ENCODE assay signal across 7 mouse cellular contexts in the genomic region with DNA sequence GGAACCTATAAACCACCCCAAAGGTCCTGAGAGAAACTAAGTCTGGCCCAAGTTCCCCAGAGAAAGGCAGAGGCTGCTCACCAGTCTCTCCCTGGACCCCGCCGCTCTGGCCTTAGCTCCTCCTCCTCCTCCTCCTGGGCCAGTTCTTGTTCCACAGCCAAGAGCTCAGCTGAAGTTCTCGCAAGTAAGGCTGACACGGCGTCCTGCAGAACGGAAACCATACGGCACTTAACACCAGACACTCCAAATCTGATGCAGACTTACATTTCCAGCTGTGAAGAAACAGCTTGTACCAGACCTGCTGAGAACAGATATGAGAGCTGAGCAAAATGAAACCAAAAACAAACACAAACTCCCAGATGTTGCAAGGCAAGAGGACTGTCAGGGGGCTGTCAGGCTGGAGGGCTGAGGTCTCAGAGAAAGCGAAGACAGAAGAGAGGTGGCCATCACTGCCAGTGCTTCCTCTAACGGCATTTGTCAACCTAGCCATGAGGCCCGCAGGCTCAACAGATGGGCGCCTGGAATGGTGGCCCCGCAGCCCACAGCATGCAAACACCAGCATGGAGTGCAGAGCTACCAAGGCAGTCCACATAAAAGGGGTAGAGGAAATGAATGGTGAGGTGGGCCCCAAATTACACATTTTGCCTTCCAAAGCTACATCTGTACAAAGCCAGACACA. TPM values are rescaled to one million over a fixed set of nuclear protein-coding genes. Genes with fewer than 3 reads are reported as not detected.
DNase-seq lines count a peak whose midpoint lies in the region; ATAC-seq and TF ChIP-seq lines count a peak whose summit lies in the region.

No protein-coding gene starts in this region.

- H3K79me2 ChIP-seq in myocyte (ENCODE audit: control insufficient read depth, insufficient read depth) = no peaks in the 10 kb centered on the region

- no peaks in the 10 kb centered on the region for H3K4me1 ChIP-seq in midbrain, postnatal 0 days (ENCODE audit: insufficient read depth, low read length)
- no peaks in the 10 kb centered on the region for H3K4me1 ChIP-seq in midbrain, embryonic 14.5 days (ENCODE audit: control insufficient read depth, insufficient read depth, low read length)
- H3K4me1 ChIP-seq in embryonic fibroblast, embryonic 13.5 days (ENCODE audit: control insufficient read depth, insufficient read depth, low read length) = peaks cover 11% of the 10 kb centered on the region
- peaks cover 18% of the 10 kb centered on the region for H3K4me1 ChIP-seq in heart, embryonic 15.5 days (replicated peaks)
- peaks cover 23% of the 10 kb centered on the region for H3K4me1 ChIP-seq in limb, embryonic 13.5 days

- no peak for ATAC-seq in midbrain, postnatal 0 days (ENCODE audit: low FRiP score)
- no peak for ATAC-seq in midbrain, embryonic 14.5 days (ENCODE audit: low FRiP score, low TSS enrichment)
- ATAC-seq in heart, embryonic 15.5 days (replicated peaks; ENCODE audit: insufficient number of reproducible peaks, insufficient read depth, low FRiP score, low read depth) = peak; percentile 45; the same call in 1 of the 2 replicates
- ATAC-seq in limb, embryonic 13.5 days (ENCODE audit: low FRiP score, low read depth) = peak; percentile 82
- no peak for ATAC-seq in activated CD4-positive, CD25-positive, alpha-beta regulatory T cell, adult 4 months

- no peak overlapping the region for H3K9ac ChIP-seq in midbrain, postnatal 0 days (replicated peaks; ENCODE audit: low read length, poor library complexity, severe bottlenecking)
- no peak overlapping the region for H3K9ac ChIP-seq in midbrain, embryonic 14.5 days (replicated peaks; ENCODE audit: low read length)
- no peak overlapping the region for H3K9ac ChIP-seq in heart, embryonic 15.5 days
- peak overlapping the region; percentile 40 for H3K9ac ChIP-seq in limb, embryonic 13.5 days

- H3K27me3 ChIP-seq in midbrain, postnatal 0 days (ENCODE audit: insufficient read depth, low read length) = no peaks in the 10 kb centered on the region
- no peaks in the 10 kb centered on the region for H3K27me3 ChIP-seq in midbrain, embryonic 14.5 days (ENCODE audit: control insufficient read depth, insufficient read depth, low read length)
- H3K27me3 ChIP-seq in heart, embryonic 15.5 days = no peaks in the 10 kb centered on the region
- no peaks in the 10 kb centered on the region for H3K27me3 ChIP-seq in limb, embryonic 13.5 days
- no peaks in the 10 kb centered on the region for H3K27me3 ChIP-seq in myocyte (ENCODE audit: control insufficient read depth, insufficient read depth, insufficient read length)

- DNase-seq in midbrain, postnatal 0 days (ENCODE audit: low spot score) = peak; percentile 33
- DNase-seq in midbrain, embryonic 14.5 days = no peak

- no peak overlapping the region for H3K27ac ChIP-seq in midbrain, postnatal 0 days (ENCODE audit: low read depth, low read length)
- H3K27ac ChIP-seq in midbrain, embryonic 14.5 days (replicated peaks; ENCODE audit: low read depth, low read length) = no peak overlapping the region
- peak overlapping the region; percentile 30 for H3K27ac ChIP-seq in embryonic fibroblast, embryonic 13.5 days (ENCODE audit: insufficient read depth, low read length)
- peak overlapping the region; percentile 72 for H3K27ac ChIP-seq in heart, embryonic 15.5 days
- H3K27ac ChIP-seq in limb, embryonic 13.5 days = peak overlapping the region; percentile 91

- no peak overlapping the region for H3ac ChIP-seq in myocyte (ENCODE audit: control insufficient read depth, insufficient read length)

- WGBS in midbrain, postnatal 0 days = 77% methylated on average over 12 of the region's 12 CpGs
- 82% methylated on average over 12 of the region's 12 CpGs for WGBS in midbrain, embryonic 14.5 days
- WGBS in heart, embryonic 15.5 days = 38% methylated on average over 12 of the region's 12 CpGs
- 27% methylated on average over 12 of the region's 12 CpGs for WGBS in limb, embryonic 13.5 days

- H3K9me3 ChIP-seq in midbrain, postnatal 0 days (ENCODE audit: low read length) = no peaks in the 10 kb centered on the region
- no peaks in the 10 kb centered on the region for H3K9me3 ChIP-seq in midbrain, embryonic 14.5 days (ENCODE audit: control insufficient read depth, low read length)
- no peaks in the 10 kb centered on the region for H3K9me3 ChIP-seq in heart, embryonic 15.5 days (replicated peaks)
- H3K9me3 ChIP-seq in limb, embryonic 13.5 days = no peaks in the 10 kb centered on the region

- H3K36me3 ChIP-seq in midbrain, postnatal 0 days (ENCODE audit: insufficient read depth, low read length) = peaks cover 17% of the 10 kb centered on the region
- peaks cover 15% of the 10 kb centered on the region; the same call in 1 of the 2 replicates for H3K36me3 ChIP-seq in midbrain, embryonic 14.5 days (ENCODE audit: control insufficient read depth, insufficient read depth, low read length)
- peaks cover 58% of the 10 kb centered on the region for H3K36me3 ChIP-seq in heart, embryonic 15.5 days
- H3K36me3 ChIP-seq in limb, embryonic 13.5 days = peaks cover 65% of the 10 kb centered on the region
- H3K36me3 ChIP-seq in myocyte (ENCODE audit: control insufficient read depth, insufficient read depth) = peaks cover 22% of the 10 kb centered on the region

- no peak for TF ChIP-seq CTCF in midbrain, postnatal 0 days (IDR thresholded peaks at IDR 0.05)
- TF ChIP-seq CTCF in embryonic fibroblast, embryonic 13.5 days (IDR thresholded peaks at IDR 0.05; ENCODE audit: borderline replicate concordance, insufficient read depth, low read length) = no peak

- no peak overlapping the region for H3K4me2 ChIP-seq in midbrain, postnatal 0 days (ENCODE audit: low read depth, low read length, poor library complexity, severe bottlenecking)
- no peak overlapping the region for H3K4me2 ChIP-seq in midbrain, embryonic 14.5 days (ENCODE audit: low read length)
- H3K4me2 ChIP-seq in heart, embryonic 15.5 days = peak overlapping the region; percentile 53
- peak overlapping the region; percentile 59 for H3K4me2 ChIP-seq in limb, embryonic 13.5 days (replicated peaks)
- H3K4me2 ChIP-seq in myocyte (ENCODE audit: low read depth) = peak overlapping the region; percentile 32

- no peak overlapping the region for H3K4me3 ChIP-seq in midbrain, postnatal 0 days (ENCODE audit: low read depth, low read length)
- H3K4me3 ChIP-seq in midbrain, embryonic 14.5 days (replicated peaks; ENCODE audit: low read depth, low read length) = no peak overlapping the region
- no peak overlapping the region for H3K4me3 ChIP-seq in embryonic fibroblast, embryonic 13.5 days (ENCODE audit: insufficient read depth, low read length)
- peak overlapping the region; percentile 26 for H3K4me3 ChIP-seq in heart, embryonic 15.5 days
- H3K4me3 ChIP-seq in limb, embryonic 13.5 days = peak overlapping the region; percentile 16
- H3K4me3 ChIP-seq in myocyte = no peak overlapping the region

- no peak for TF ChIP-seq POLR2A in embryonic fibroblast, embryonic 13.5 days (IDR thresholded peaks at IDR 0.05; ENCODE audit: low read depth, low read length)
- TF ChIP-seq POLR2A in myocyte (IDR thresholded peaks at IDR 0.05; ENCODE audit: insufficient read length, low read depth) = no peak

TF ChIP-seq in myocyte, 11 proteins besides CTCF, POLR2A, EP300 and RAD21:
- TF ChIP-seq MYOD1 (IDR thresholded peaks at IDR 0.05; ENCODE audit: control insufficient read depth in 1 of 3, insufficient read length in 2 of 3, low read depth in 2 of 3) (no peak), SRF (IDR thresholded peaks at IDR 0.05; ENCODE audit: control insufficient read depth, insufficient read length, low read depth) (no peak)

RNA-seq across cellular contexts. Expression of gene Cldn22, which starts 27.7 kb away (rescaled TPM):
- not detected in 2 replicates for total RNA-seq in midbrain, postnatal 0 days (2014; rRNA removed)
- not detected in 2 replicates for polyA plus RNA-seq in midbrain, postnatal 0 days (2015; fragmentation: Nextera tagmentation; extraction: Ambion mirVana)
- not detected in 2 replicates for polyA plus RNA-seq in midbrain, embryonic 14.5 days (2014; fragmentation: Nextera tagmentation; extraction: Ambion mirVana)
- polyA plus RNA-seq in embryonic fibroblast, embryonic 13.5 days (2011; ENCODE audit: insufficient read length, low read depth, missing spikeins) = not detected in 2 replicates
- polyA plus RNA-seq in heart, embryonic 15.5 days (2015; fragmentation: Nextera tagmentation; extraction: Ambion mirVana) = not detected in 2 replicates
- polyA plus RNA-seq in limb, embryonic 13.5 days (2015; fragmentation: Nextera tagmentation; extraction: Ambion mirVana) = not detected in 2 replicates
- polyA plus RNA-seq in myocyte (2012; fragmentation: generic; extraction: Trizol) = not detected
- polyA plus RNA-seq in activated CD4-positive, CD25-positive, alpha-beta regulatory T cell, adult 4 months (2017; shearing (Covaris generic)) = under 1 TPM in 1 of 2 experiments, not detected in 1; 0.89 TPM

RNA-seq across cellular contexts. Expression of gene Cldn24, which starts 30.0 kb away (rescaled TPM):
- not detected in 2 replicates for total RNA-seq in midbrain, postnatal 0 days (2014; rRNA removed)
- not detected in 2 replicates for polyA plus RNA-seq in midbrain, postnatal 0 days (2015; fragmentation: Nextera tagmentation; extraction: Ambion mirVana)
- polyA plus RNA-seq in midbrain, embryonic 14.5 days (2014; fragmentation: Nextera tagmentation; extraction: Ambion mirVana) = not detected in 2 replicates
- not detected in 2 replicates for polyA plus RNA-seq in embryonic fibroblast, embryonic 13.5 days (2011; ENCODE audit: insufficient read length, low read depth, missing spikeins)
- not detected in 2 replicates for polyA plus RNA-seq in heart, embryonic 15.5 days (2015; fragmentation: Nextera tagmentation; extraction: Ambion mirVana)
- polyA plus RNA-seq in limb, embryonic 13.5 days (2015; fragmentation: Nextera tagmentation; extraction: Ambion mirVana) = not detected in 2 replicates
- not detected for polyA plus RNA-seq in myocyte (2012; fragmentation: generic; extraction: Trizol)
- polyA plus RNA-seq in activated CD4-positive, CD25-positive, alpha-beta regulatory T cell, adult 4 months (2017; shearing (Covaris generic)) = not detected

Comparison
In these comparisons a context has a peak if more than half of its experiments do, and no peak if none do; other contexts are left out.
1. ATAC-seq: peak in heart, embryonic 15.5 days (single experiment) and limb, embryonic 13.5 days (single experiment); none in midbrain, postnatal 0 days (single experiment), midbrain, embryonic 14.5 days (single experiment) and activated CD4-positive, CD25-positive, alpha-beta regulatory T cell, adult 4 months (single experiment).
2. H3K27ac ChIP-seq: peak in embryonic fibroblast, embryonic 13.5 days (single experiment), heart, embryonic 15.5 days (single experiment) and limb, embryonic 13.5 days (single experiment); none in midbrain, postnatal 0 days (single experiment) and midbrain, embryonic 14.5 days (single experiment).
3. H3K4me2 ChIP-seq: peak in heart, embryonic 15.5 days (single experiment), limb, embryonic 13.5 days (single experiment) and myocyte (single experiment); none in midbrain, postnatal 0 days (single experiment) and midbrain, embryonic 14.5 days (single experiment).
4. H3K4me3 ChIP-seq: peak in heart, embryonic 15.5 days (single experiment) and limb, embryonic 13.5 days (single experiment); none in midbrain, postnatal 0 days (single experiment), midbrain, embryonic 14.5 days (single experiment), embryonic fibroblast, embryonic 13.5 days (single experiment) and myocyte (single experiment).